Mouse (Mus musculus): ENCODE data around the gene Zfp467.

DNA sequence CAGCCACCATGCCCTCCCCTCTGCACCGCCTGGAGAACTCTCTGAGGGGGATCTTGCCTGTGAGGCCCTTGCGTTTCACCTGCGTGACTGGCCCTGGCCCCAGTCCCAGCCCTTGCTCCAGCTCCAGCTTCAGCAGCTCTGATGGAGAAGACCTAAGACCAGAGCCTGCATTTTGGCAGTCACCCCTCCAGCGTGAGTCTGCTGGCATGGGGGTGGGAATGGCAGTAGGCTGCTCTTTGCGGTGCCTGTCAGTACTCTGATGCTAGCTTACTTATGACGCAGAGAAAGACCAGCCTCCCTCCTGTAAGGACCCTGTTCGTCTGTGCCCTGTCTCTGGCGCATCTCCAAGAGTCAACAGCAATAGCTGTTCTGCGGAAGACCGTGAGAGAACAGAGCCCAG is 32.5 kb downstream of the Zfp467 start:
- TF ChIP-seq CTCF (IDR thresholded peaks at IDR 0.05; ENCODE audit: extremely low read depth, insufficient read depth, low read length) (no peak), POLR2A (IDR thresholded peaks at IDR 0.05; ENCODE audit: extremely low read depth, insufficient read depth, low read length) (no peak)

All from cortical plate, adult 2 months (tissue).